Mouse (Mus musculus) erythroblast, adult 5-6 weeks (primary cell): ENCODE measurements at regions not wholly inside any gene's neighbourhood (a gene's known extent, or its start where the extent isn't known, plus 50 kb on each side); places are given as distances from the start of the nearest gene placed in this dataset.

ENCODE experiments used
- ATAC-seq: replicated peaks from 2 replicates; pipeline ENCODE4 v1.8.0; 2016; ENCODE audit warnings: moderate number of reproducible peaks, mild to moderate bottlenecking, moderate TSS enrichment, inconsistent platforms; ENCODE audit not compliant: poor library complexity, low FRiP score, severe bottlenecking

DNA sequence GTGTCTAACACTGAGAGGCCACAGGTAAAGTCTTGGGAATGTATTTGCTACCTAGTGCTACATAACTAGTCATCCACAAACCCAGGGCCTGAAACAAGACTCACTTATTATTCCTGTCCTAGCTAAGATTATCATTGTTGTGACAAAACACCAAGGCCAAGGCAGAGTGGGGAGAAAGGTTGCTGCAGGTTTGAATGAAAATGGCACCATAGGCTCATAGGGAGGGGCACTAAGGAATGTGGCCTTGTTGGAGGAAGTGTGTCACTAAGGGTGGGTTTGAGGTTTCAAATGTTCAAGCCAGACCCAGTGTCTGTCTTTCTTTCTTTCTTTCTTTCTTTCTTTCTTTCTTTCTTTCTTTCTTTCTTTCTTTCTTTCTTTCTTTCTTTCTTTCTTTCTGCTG is 174.9 kb upstream of the Ctnnb1 start:
- no peak for ATAC-seq

DNA sequence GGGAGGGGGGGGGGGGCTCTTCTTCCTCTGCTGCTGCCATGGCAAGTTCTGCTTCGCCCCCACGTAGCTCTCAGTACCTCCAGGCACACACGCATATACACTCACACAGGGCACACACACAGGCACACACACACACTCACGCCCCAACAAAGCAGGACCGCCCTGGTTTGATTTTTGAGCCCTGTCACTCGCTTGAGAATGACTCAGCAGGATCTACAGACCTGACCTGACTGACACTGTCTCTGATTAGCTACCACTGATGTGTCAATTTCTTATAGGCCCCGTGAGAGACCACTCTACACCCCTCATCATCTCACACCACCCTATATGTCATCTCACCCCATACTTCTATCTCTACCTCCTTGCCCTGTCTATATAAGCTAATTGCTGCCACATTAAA is 173.5 kb upstream of the Ctnnb1 start:
- ATAC-seq = no peak

DNA sequence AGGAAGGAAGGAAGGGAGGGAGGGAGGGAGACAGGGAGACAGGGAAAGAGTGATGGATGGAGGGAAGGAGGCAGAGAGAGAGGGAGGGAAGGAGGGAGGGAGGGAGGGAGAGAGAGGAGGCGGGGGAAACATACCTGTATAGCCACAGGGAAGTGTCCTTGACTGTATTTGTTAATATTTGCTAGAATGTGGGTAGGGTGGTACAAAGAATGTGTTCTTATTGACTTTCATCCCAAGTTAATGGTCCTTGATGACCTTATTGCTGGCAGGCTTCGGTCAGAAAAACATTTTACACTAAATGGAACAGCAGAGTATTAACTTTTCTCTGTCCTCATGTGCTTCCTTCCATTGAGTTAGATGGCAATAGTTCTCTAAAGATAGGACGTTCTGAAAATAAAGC is 171.0 kb upstream of the Ctnnb1 start:
- no peak for ATAC-seq

DNA sequence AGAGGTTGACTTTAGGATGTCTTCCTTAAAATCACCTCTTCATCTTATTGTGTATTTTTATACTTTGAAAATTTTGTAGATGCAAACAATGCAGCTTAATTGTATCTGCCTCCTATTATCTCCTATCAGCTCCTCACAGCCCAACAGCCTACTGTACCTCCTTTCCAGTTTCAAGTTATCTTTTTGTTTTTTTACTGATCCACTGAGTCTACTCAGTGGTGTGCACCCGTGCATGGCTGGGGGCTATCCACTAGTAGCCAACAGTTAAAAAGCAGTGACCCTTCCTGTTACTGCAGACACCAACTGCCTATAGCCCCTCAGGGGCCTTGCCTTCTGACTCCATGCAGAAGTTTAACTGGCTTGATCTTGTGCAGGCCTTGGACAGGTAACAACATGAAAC is 170.4 kb upstream of the Ctnnb1 start:
- no peak for ATAC-seq

DNA sequence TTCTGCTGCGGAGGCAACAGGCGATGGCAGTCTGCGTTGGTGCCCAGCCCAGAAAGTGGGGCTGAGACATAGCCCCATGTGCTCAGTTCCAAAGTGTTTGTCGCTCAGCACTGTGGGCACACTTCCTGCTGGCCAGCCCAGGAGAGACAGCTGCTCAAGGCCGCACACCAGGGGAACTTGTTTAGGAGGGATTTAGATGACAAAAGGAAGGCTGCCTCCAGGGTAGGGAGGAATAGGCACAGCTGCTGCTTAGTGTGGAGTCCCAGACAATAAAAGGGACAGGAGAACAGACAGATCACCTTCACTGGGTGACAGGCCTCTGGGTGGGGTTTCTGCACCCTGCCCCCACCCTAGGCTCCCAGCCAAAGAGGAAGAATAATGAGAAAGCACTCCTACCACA is 169.2 kb upstream of the Ctnnb1 start:
- no peak for ATAC-seq

DNA sequence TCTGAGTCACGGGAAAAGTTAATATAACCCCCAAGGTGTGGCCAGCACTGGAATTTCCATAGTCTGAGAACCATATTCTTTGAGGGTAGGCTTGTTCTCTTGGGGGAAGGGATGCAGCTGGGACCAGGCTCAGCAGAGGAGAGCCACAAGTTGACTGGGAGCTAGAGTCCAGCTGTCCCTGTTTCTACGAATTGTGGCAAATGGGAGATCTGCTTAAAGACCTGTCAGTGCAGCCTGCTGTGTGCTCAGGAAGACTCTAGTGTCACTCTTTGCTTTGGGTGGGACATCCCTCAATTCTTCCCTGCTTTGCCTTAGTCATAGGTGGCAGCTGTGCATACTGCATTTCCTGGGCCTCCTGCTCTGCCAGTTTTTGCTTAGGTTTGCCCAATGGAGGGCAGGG is 165.2 kb upstream of the Ctnnb1 start:
- no peak for ATAC-seq

DNA sequence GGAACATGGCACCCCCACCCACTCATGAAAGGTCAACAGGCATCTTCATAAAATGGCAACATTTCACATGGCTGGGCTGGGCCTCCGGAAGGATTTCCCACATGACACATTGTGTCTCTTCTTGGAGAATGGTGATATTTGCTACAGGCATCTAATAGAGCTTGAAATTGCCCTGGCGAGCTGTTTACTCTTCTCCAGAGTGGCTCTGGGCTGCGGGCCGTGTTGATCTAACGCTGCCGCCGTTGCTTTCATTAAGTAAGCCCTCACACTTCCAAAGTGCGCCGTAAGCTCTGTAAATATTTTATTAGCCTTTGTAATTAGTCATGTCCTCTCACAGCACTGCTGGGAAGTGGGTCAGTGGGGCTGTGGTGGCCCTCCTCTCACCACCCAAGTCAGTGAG is 164.4 kb upstream of the Ctnnb1 start:
- ATAC-seq = no peak

DNA sequence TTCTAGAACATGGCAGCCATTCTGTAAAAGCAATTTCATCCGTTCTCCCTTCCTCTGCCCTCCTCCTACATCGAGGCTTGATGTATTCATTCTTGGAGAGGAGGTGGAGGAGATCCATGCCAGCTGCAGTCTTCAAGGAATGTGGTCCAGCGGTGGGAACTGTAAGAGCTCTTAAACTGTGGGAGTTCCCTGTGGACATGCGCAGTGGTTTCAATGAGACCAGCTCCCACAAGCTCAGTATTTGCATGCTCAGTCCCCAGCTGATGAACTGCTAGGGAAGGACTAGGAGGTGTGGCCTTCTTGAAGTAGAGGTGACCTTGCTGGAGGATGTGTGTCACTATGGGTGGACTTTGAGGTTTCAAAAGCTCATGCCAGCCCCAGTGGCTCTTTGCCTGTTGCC is 163.7 kb upstream of the Ctnnb1 start:
- ATAC-seq = no peak

DNA sequence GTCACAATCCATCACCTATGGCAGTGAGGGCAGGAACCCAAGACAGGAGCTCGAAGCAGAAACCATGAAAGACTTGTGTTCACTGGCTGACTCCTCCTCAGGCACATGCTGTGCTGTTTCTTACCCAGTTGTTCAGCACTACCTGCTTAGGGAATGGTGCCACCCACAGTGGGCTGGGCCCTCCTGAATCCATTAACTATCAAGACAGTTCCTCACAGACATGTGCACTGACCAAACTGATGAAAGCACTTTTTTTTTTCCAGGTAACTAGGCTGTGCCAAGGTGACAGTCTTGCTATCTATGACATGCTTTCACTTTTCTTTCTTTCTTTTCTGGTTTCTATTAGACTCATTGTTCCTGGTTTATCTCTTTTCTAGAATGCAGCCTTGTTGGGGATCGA is 162.1 kb upstream of the Ctnnb1 start:
- no peak for ATAC-seq

DNA sequence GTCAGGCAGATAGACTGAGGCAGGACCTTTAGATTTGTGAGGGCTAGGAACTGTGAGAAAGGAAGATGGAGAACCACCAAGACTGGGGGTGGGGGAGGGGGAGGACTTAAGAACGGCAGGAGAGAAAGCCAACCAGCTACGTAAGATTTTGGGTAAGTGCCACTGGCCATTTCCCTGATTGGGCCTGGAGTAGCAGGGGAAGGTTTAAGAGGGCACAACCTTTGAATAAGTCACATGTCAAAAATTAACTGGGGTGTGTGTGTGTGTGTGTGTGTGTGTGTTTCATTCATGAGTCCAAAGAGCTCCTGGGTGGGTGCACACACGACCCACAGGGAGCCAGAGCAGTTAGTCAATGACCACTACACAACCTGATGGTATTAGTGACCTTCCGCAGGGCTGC is 161.6 kb upstream of the Ctnnb1 start:
- no peak for ATAC-seq

DNA sequence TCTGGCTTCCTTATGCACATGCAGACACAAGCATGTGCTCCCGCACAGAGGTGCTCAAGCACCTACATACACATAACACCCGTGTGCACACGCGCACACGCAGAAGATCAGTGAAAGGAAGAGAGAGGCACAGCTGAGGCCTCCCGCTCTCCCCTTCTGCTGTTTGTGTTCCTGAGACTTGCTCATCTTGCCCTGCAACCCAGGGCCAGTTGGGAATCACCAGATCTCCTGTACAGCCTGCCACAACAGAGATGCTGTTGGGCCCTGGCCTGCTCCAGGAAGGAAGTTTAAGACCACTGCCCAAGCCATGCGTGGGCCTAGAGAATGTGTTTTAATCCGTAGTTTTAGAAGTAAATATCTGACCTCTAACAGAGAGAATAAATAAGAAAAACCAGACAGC is 160.0 kb upstream of the Ctnnb1 start:
- ATAC-seq = no peak

DNA sequence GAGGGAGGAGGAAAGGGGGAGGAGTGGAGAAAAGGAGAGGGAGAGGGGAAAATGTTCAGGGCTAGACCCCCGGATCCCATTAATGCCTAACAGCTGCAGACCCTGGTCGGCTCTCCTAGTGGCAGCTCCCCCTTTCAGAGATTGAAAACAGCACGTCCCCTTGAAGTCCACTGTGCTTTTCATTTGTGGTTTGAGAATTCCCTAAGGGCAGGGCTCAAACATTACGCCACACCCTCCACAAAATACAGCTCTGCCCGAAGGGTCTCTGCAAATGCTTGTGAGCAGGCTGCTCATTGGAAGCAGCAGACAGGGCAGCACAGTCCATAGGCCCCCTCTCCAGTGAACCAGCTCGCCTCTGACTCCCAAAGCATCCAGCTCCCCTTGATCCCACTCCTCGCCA is 159.3 kb upstream of the Ctnnb1 start:
- no peak for ATAC-seq

DNA sequence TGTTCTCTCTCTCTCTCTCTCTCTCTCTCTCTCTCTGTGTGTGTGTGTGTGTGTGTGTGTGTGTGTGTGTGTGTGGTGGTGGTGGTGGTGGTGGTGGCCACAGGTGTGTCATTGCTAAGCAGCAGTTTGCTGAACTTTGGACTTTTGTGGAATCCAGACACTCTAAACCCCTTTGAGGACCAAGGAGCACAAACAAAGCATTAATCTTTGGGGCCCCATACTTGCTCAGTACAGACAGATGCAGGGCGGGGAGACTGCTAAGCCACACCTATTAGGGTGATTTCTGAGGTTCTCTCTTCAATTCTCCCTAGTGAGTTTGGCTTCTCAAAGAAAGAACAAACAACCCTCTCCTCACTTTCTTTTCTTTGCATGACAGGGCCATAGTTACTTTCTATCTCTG is 158.1 kb upstream of the Ctnnb1 start:
- no peak for ATAC-seq

DNA sequence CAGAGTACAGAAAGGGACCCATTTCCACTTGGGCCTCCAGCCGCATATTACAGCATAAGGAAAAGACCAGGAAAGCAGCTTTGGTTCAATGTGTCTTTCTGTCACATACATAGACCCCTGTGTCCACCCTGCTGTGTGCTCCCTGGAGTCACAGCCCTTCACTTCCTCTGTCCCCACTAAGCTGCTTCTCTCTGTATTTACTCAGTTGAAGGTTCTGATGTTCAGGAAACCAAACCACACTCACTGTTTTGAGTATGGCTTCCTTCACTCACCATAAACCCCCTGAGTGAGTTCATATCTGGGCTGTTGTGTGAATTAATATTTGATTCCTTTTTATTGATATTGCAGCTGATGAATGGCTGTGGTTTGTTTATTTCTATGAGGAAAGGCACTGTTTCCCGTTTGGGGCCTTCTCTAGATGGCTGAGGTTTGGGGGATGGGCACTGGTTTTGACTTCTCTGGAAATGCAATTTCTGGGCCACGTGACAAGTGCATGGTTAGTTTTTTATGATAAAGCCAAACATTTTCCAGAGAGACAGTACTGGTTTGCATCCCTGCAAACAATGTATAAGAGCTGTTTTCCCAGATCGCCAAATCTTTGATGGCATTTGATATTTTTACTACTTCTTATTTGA is 157.0 kb upstream of the Ctnnb1 start:
- no peak for ATAC-seq

DNA sequence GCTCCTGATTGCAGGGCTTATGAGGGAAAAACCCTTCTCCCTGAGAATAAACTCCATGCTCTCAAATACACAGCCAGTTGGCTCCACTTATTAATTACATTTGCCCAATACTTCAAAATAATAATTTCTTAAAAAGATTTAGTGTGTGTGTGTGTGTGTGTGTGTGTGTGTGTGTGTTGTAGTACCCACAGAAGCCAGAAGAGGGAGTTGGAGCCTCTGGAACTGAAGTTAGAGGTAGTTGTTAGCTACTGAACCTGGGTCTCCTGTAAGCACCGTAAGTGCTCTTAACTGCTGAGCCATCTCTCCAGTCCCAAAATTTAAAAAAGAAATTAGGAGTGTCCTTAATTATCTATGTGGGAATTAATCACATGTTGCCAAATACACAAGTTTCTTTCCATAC is 154.8 kb upstream of the Ctnnb1 start:
- no peak for ATAC-seq

DNA sequence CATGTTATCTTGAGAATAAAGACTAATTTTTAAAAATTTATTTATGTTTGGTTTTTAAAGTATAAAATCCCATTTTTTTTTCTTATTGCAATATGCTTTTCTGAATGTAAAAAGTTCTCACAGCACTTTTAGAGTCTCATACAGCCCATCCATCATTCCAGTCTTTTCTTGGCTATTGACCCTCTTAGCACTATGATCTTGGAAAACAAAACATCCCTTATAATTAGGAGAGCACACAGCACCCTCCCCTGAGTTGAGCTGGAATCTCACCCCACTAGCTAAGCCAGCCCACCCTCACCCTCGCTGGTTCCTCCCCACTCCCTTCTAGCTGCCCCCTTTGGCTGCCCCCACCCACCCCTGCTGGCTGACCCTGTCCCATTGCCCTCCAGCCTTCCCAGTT is 154.2 kb upstream of the Ctnnb1 start:
- no peak for ATAC-seq

DNA sequence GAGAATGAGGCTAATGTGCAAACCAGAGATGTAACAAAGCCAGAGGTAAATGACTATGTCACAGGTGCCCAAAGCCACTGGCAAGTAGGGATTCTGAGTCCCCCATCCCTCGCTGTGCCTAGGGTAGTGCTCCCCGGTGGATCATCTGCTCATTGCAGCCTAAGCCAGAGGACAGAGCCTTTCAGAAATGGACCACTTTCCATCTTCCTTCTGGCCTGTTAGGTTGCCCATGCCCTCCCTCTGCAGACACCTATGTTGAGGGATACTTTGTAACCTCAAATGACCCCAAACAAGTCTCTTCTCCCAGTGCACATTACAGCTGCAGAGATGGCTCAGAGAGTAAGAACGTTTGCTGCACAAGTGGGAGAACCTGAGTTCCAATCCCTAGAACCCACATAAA is 153.3 kb upstream of the Ctnnb1 start:
- ATAC-seq = no peak

DNA sequence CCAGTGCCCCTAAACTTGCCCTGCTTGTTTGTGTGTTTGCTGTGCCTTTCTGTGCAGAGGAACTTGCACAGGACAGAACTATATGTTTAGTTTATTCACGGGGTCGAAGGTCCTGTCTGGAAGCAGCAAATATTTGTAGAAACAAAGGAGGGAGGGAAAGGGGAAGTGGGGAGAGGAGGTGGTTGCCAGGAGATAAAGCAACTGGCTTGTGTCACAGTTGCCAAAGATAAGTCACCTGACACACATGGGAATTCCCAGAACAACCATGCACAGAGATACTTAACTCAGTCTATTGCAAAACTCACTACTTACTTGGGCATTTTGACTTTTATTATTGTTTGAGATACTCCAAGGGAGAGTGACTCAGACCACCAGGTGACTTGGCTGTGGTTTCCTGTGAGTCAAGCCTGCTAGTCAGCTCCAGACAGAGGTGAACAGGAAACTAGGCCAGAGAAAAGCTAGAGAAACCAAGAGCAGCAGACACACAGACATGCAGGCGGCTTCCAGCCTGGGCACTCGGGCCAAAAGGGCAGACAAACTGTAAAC is 152.5 kb upstream of the Ctnnb1 start:
- no peak for ATAC-seq

DNA sequence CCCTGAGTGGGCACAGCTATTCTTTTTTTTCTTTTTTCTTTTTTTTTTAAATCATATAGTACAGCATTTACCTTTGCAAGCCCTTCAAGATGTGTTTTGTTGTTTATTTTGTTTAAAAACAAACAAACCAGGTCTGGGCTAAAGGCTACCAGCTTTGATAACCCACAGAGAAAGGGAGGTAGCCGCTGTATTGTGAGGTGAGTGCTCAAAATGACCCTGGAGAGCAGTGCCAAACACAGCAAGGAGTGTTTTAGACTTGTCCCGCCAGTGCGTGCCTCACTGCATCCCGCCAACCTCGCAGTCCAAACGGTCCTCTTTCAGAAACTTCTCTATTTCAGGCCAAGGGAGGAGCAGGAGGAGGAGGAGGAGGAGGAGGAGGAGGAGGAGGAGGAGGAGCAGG is 152.0 kb upstream of the Ctnnb1 start:
- ATAC-seq = no peak

DNA sequence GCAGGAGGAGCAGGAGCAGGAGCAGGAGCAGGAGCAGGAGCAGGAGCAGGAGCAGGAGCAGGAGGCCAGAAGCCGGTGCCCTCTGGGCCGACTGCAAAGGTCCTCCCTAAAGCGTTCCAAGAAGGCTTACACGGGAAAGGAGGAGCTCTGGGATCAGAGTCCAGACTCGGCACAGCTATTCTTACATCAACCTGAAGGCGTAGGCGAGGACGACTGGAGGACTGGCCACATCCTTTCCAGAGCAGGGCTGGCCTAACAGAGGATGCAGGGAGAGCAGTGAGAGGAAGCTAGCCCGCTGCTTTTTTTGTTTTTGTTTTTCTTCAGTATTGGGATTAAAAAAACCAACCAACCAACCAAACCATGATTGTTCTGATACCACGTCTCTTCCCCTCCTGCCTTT is 151.5 kb upstream of the Ctnnb1 start:
- no peak for ATAC-seq

DNA sequence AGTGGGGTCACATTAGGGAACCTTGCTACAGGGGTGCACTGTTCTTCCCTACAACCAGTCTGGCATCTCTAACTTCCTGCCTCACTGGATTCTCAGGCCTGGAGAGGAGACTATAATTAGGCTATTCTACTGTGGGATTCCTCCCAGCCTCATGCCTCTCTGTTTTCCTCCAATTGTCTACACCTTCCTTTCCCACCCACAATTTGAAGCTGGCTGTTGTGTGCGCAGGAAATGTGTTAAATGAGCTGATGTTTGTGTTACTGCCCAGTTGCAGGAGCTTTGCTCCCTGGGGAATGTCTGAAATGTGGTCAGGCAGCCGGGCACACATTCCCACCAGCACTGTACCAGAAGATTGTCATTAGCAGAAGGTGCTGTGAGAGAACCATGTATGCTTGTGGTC is 150.6 kb upstream of the Ctnnb1 start:
- 0 out of 2 replicates have a peak, but pooled peaks have one; percentile 20 for ATAC-seq

DNA sequence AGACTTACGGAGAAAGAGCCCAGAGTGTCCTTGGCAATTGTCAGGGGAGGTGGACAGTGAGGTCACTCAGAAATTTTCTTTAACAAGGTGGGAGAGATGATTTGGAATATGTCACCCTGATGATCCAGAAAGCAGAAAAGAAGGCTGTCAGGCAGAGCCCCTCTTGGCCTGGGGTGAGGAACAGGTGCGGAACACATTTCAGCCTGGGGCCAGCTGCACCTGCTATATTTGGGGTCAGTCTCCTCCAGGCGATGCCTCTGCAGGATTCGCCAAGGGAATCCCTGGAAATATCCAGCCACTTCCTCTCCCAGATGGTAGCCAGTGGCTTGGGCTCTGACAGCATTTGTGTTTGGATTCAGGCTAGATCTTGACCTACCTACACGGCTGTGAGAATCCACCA is 134.8 kb upstream of the Ctnnb1 start:
- no peak for ATAC-seq
